Mouse (Mus musculus): ENCODE measurements around the gene Pom121l2. TPM values are rescaled to one million over a fixed set of nuclear protein-coding genes. Genes with fewer than 3 reads are reported as not detected.

The Pom121l2 gene
- not detected for polyA plus RNA-seq (2017; shearing (Covaris generic))

GRCm38 (mm10) chr13:21980981-21981802 lies at the start of gene Pom121l2:
Pom121l2 (plus strand) TSS chr13:21981194.

GRCm38 (mm10) chr13:21944926-21945740 lies 35.9 kb upstream of the Pom121l2 start, which contains the start of gene Zfp184:
Zfp184 (plus strand) TSS chr13:21945094.

GRCm38 (mm10) chr13:22009642-22010041 lies 28.6 kb downstream of the Pom121l2 start, which contains the start of gene Prss16:
Prss16 (minus strand) TSS chr13:22009742.

GRCm38 (mm10) chr13:22035267-22036148 lies 54.5 kb downstream of the Pom121l2 start, which contains the start of the genes Hist1h2ah and Hist1h2bk:
Hist1h2ah (minus strand) TSS chr13:22035568.
Hist1h2bk (plus strand) TSS chr13:22035870.

Other genes with a start within 250 kb of the Pom121l2 start
- not detected for gene Hist1h4j, start 246.1 kb upstream of the Pom121l2 start, polyA plus RNA-seq (2017; shearing (Covaris generic))
- gene Hist1h4k, start 230.7 kb upstream of the Pom121l2 start, polyA plus RNA-seq (2017; shearing (Covaris generic)) = 25.5 TPM
- gene Hist1h2ak, start 227.4 kb upstream of the Pom121l2 start, polyA plus RNA-seq (2017; shearing (Covaris generic)) = not detected
- 4.6 TPM for gene Hist1h2bn, start 227.1 kb upstream of the Pom121l2 start, polyA plus RNA-seq (2017; shearing (Covaris generic))
- gene Hist1h1b, start 200.6 kb upstream of the Pom121l2 start, polyA plus RNA-seq (2017; shearing (Covaris generic)) = 4.1 TPM
- gene Hist1h3i, start 197.8 kb upstream of the Pom121l2 start, polyA plus RNA-seq (2017; shearing (Covaris generic)) = 0.91 TPM
- gene Hist1h2an, start 194.0 kb upstream of the Pom121l2 start, polyA plus RNA-seq (2017; shearing (Covaris generic)) = not detected
- gene Hist1h2bp, start 193.7 kb upstream of the Pom121l2 start, polyA plus RNA-seq (2017; shearing (Covaris generic)) = not detected
- gene Hist1h2bq, start 171.0 kb upstream of the Pom121l2 start, polyA plus RNA-seq (2017; shearing (Covaris generic)) = 5.5 TPM
- not detected for gene Hist1h2ao, start 170.7 kb upstream of the Pom121l2 start, polyA plus RNA-seq (2017; shearing (Covaris generic))
- gene Hist1h4m, start 169.4 kb upstream of the Pom121l2 start, polyA plus RNA-seq (2017; shearing (Covaris generic)) = 26.8 TPM
- gene Hist1h4n, start 149.0 kb upstream of the Pom121l2 start, polyA plus RNA-seq (2017; shearing (Covaris generic)) = not detected
- gene Hist1h2ap, start 147.7 kb upstream of the Pom121l2 start, polyA plus RNA-seq (2017; shearing (Covaris generic)) = 44.7 TPM
- 5.6 TPM for gene Hist1h2br, start 147.5 kb upstream of the Pom121l2 start, polyA plus RNA-seq (2017; shearing (Covaris generic))
- 0.17 TPM for gene Zfp184, start 36.1 kb upstream of the Pom121l2 start, polyA plus RNA-seq (2017; shearing (Covaris generic))
- gene Prss16, start 28.5 kb downstream of the Pom121l2 start, polyA plus RNA-seq (2017; shearing (Covaris generic)) = 0.77 TPM
- gene Hist1h2ah, start 54.4 kb downstream of the Pom121l2 start, polyA plus RNA-seq (2017; shearing (Covaris generic)) = 1.9 TPM
- not detected for gene Hist1h2bk, start 54.7 kb downstream of the Pom121l2 start, polyA plus RNA-seq (2017; shearing (Covaris generic))
- 11.9 TPM for gene Hist1h4i, start 60.2 kb downstream of the Pom121l2 start, polyA plus RNA-seq (2017; shearing (Covaris generic))
- 1.5 TPM for gene Hist1h2ag, start 61.8 kb downstream of the Pom121l2 start, polyA plus RNA-seq (2017; shearing (Covaris generic))
- 2.9 TPM for gene Hist1h2bj, start 62.0 kb downstream of the Pom121l2 start, polyA plus RNA-seq (2017; shearing (Covaris generic))
- gene Vmn1r188, start 103.2 kb downstream of the Pom121l2 start, polyA plus RNA-seq (2017; shearing (Covaris generic)) = not detected
- not detected for gene Vmn1r189, start 124.6 kb downstream of the Pom121l2 start, polyA plus RNA-seq (2017; shearing (Covaris generic))
- not detected for gene Vmn1r191, start 202.8 kb downstream of the Pom121l2 start, polyA plus RNA-seq (2017; shearing (Covaris generic))
- not detected for gene Vmn1r192, start 209.9 kb downstream of the Pom121l2 start, polyA plus RNA-seq (2017; shearing (Covaris generic))
- gene Vmn1r193, start 242.0 kb downstream of the Pom121l2 start, polyA plus RNA-seq (2017; shearing (Covaris generic)) = not detected